ENCODE assay signal across 27 mouse cellular contexts in genomic region chr8:47819034-47819433, GRCm38 (mm10). TPM values are rescaled to one million over a fixed set of nuclear protein-coding genes. Genes with fewer than 3 reads are reported as not detected.
DNase-seq lines count a peak whose midpoint lies in the region; ATAC-seq and TF ChIP-seq lines count a peak whose summit lies in the region.
"Had no signal": no experiment of that assay in that cellular context is flagged by ENCODE, and none has a peak within 500 bp of the region (broad histone marks: within the 10 kb centered on the region; RNA-seq: fewer than 3 reads in every experiment).

No protein-coding gene starts in this region.

- intact Hi-C loops in heart, postnatal 36 days (cut with DNase I): no loop called here

- no peaks in the 10 kb centered on the region for H3K27me3 ChIP-seq in midbrain, embryonic 11.5 days (ENCODE audit: control insufficient read depth, insufficient read depth, low read length)
- H3K27me3 ChIP-seq in midbrain, postnatal 0 days (ENCODE audit: insufficient read depth, low read length): no peaks in the 10 kb centered on the region
- H3K27me3 ChIP-seq in testis, adult 2 months (ENCODE audit: control insufficient read depth, insufficient read depth, low read length): no peaks in the 10 kb centered on the region
- H3K27me3 ChIP-seq: CH12.LX, Patski had no signal

- peaks cover under 1% of the 10 kb centered on the region; the same call in 1 of the 2 replicates for H3K4me1 ChIP-seq in midbrain, embryonic 11.5 days (ENCODE audit: control insufficient read depth, insufficient read depth, low read length)
- H3K4me1 ChIP-seq in midbrain, postnatal 0 days (ENCODE audit: insufficient read depth, low read length): no peaks in the 10 kb centered on the region
- H3K4me1 ChIP-seq in testis, adult 2 months (ENCODE audit: control insufficient read depth, insufficient read depth, low read length): no peaks in the 10 kb centered on the region

- H3K27ac ChIP-seq in midbrain, embryonic 11.5 days (ENCODE audit: low read depth, low read length): no peak overlapping the region
- H3K27ac ChIP-seq in midbrain, postnatal 0 days (ENCODE audit: low read depth, low read length): no peak overlapping the region
- H3K27ac ChIP-seq in testis, adult 2 months (ENCODE audit: control insufficient read depth, insufficient read depth, low read depth, low read length): no peak overlapping the region

- no peaks in the 10 kb centered on the region for H3K36me3 ChIP-seq in midbrain, embryonic 11.5 days (ENCODE audit: control insufficient read depth, insufficient read depth, low read length)
- no peaks in the 10 kb centered on the region for H3K36me3 ChIP-seq in midbrain, postnatal 0 days (ENCODE audit: insufficient read depth, low read length)
- no peaks in the 10 kb centered on the region for H3K36me3 ChIP-seq in testis, adult 2 months (ENCODE audit: control insufficient read depth, insufficient read depth, low read length)
- H3K36me3 ChIP-seq: G1E had no signal

- peak; percentile 51 for DNase-seq in heart, adult 11 months
- DNase-seq in heart, postnatal 36 days: no peak
- peak; percentile 54 for DNase-seq in midbrain, embryonic 11.5 days (ENCODE audit: low spot score, missing footprints)
- DNase-seq in midbrain, postnatal 0 days (ENCODE audit: low spot score): no peak
- no peak for DNase-seq in testis, postnatal 10 days (ENCODE audit: low spot score)
- DNase-seq: adrenal gland, adult 2 months; adrenal gland, adult 8-10 months; adrenal gland, postnatal 10 days; adrenal gland, postnatal 14 days; adrenal gland, postnatal 25 days; adrenal gland, postnatal 36 days; B cell, adult 2 months; cerebellum, adult 11 months; cerebellum, adult 11-12 months; cerebellum, adult 18-20 months had no signal

- TF ChIP-seq CTCF in midbrain, postnatal 0 days (IDR thresholded peaks at IDR 0.05): no peak
- no peak for TF ChIP-seq CTCF in testis, adult 2 months (IDR thresholded peaks at IDR 0.05; ENCODE audit: control insufficient read depth, insufficient read depth, insufficient replicate concordance, low read depth, low read length)

- no peak overlapping the region for H3K4me2 ChIP-seq in midbrain, embryonic 11.5 days
- H3K4me2 ChIP-seq in midbrain, postnatal 0 days (ENCODE audit: low read depth, low read length, poor library complexity, severe bottlenecking): no peak overlapping the region

- H3K4me3 ChIP-seq in midbrain, embryonic 11.5 days (ENCODE audit: low read depth, low read length): no peak overlapping the region
- H3K4me3 ChIP-seq in midbrain, postnatal 0 days (ENCODE audit: low read depth, low read length): no peak overlapping the region
- H3K4me3 ChIP-seq in testis, adult 2 months (ENCODE audit: control insufficient read depth, low read depth, low read length): peak overlapping the region; percentile 91

- 90% methylated on average over 8 of the region's 8 CpGs for WGBS in midbrain, embryonic 11.5 days
- 92% methylated on average over 8 of the region's 8 CpGs for WGBS in midbrain, postnatal 0 days

- no peaks in the 10 kb centered on the region for H3K9me3 ChIP-seq in midbrain, embryonic 11.5 days (ENCODE audit: control insufficient read depth, low read length)
- no peaks in the 10 kb centered on the region for H3K9me3 ChIP-seq in midbrain, postnatal 0 days (ENCODE audit: low read length)
- H3K9me3 ChIP-seq: G1E had no signal

- H3K9ac ChIP-seq in midbrain, embryonic 11.5 days (ENCODE audit: low read length): no peak overlapping the region
- no peak overlapping the region for H3K9ac ChIP-seq in midbrain, postnatal 0 days (replicated peaks; ENCODE audit: low read length, poor library complexity, severe bottlenecking)

- no peak for ATAC-seq in midbrain, embryonic 11.5 days (ENCODE audit: low FRiP score)
- no peak for ATAC-seq in midbrain, postnatal 0 days (ENCODE audit: low FRiP score)
- ATAC-seq: activated CD4-positive, CD25-positive, alpha-beta regulatory T cell, adult 4 months; CD4-positive, CD25-positive, alpha-beta regulatory T cell, adult 4 months; Patski had no signal

- TF ChIP-seq POLR2A in testis, adult 2 months (IDR thresholded peaks at IDR 0.05; ENCODE audit: control insufficient read depth, low read depth, low read length): no peak

RNA-seq across cellular contexts. Expression of gene Cldn24, which starts 2.9 kb away (rescaled TPM):
- total RNA-seq in heart, postnatal 36 days (2021): not detected
- polyA plus RNA-seq in midbrain, embryonic 11.5 days (2014; fragmentation: Nextera tagmentation; extraction: Ambion mirVana): not detected in 2 replicates
- total RNA-seq in midbrain, postnatal 0 days (2014; rRNA removed): not detected in 2 replicates
- polyA plus RNA-seq in midbrain, postnatal 0 days (2015; fragmentation: Nextera tagmentation; extraction: Ambion mirVana): not detected in 2 replicates
- 0.52 and 0.59 TPM in 2 replicates for polyA plus RNA-seq in testis, adult 2 months (2012; rRNA removed)
- total RNA-seq: adrenal gland, adult 18-20 months; adrenal gland, adult 2 months; adrenal gland, adult 8-10 months; adrenal gland, postnatal 10 days; adrenal gland, postnatal 14 days; adrenal gland, postnatal 25 days; adrenal gland, postnatal 36 days; adrenal gland, postnatal 4 days; CH12.LX; ES-E14; MEL had no signal
- polyA plus RNA-seq: activated CD4-positive, CD25-positive, alpha-beta regulatory T cell, adult 4 months; adrenal gland, adult 2 months; brain, embryonic 14.5 days; C2C12; CD4-positive, CD25-positive, alpha-beta regulatory T cell, adult 4 months; G1E had no signal

RNA-seq across cellular contexts. Expression of gene Cldn22, which starts 5.2 kb away (rescaled TPM):
- not detected for total RNA-seq in heart, postnatal 36 days (2021)
- polyA plus RNA-seq in midbrain, embryonic 11.5 days (2014; fragmentation: Nextera tagmentation; extraction: Ambion mirVana): not detected in 2 replicates
- not detected in 2 replicates for total RNA-seq in midbrain, postnatal 0 days (2014; rRNA removed)
- polyA plus RNA-seq in midbrain, postnatal 0 days (2015; fragmentation: Nextera tagmentation; extraction: Ambion mirVana): not detected in 2 replicates
- polyA plus RNA-seq in testis, adult 2 months (2012; rRNA removed): 0.16 and 0.35 TPM in 2 replicates
- total RNA-seq: adrenal gland, postnatal 4 days; CH12.LX; MEL had no signal
- polyA plus RNA-seq: brain, embryonic 14.5 days; C2C12; CD4-positive, CD25-positive, alpha-beta regulatory T cell, adult 4 months; G1E; Patski had no signal

Comparison
In these comparisons a context has a peak if more than half of its experiments do, and no peak if none do; other contexts are left out.
1. DNase-seq: peak in heart, adult 11 months (single experiment) and midbrain, embryonic 11.5 days (single experiment); none in heart, postnatal 36 days (0 of 2), midbrain, postnatal 0 days (single experiment) and testis, postnatal 10 days (single experiment).